Mouse (Mus musculus) kidney, embryonic 16.5 days (tissue): ENCODE data around the gene Cacnb3. TPM values are rescaled to one million over a fixed set of nuclear protein-coding genes. Genes with fewer than 3 reads are reported as not detected.
A peak's percentile ranks its signal among the peaks of the same experiment; 100 is the strongest.

Source experiments
- ATAC-seq: fragments of 200-750 bp; cut with Nextera tagmentation; 2 replicates; pipeline ENCODE4 v1.8.0; 2017; ENCODE audit warnings: moderate TSS enrichment; ENCODE audit not compliant: low FRiP score, low TSS enrichment
- H3K27ac ChIP-seq: fragments of 300-500 bp; sonication (generic); 2 replicates; pipeline ENCODE4 v1.5.1; 2014; ENCODE audit warnings: low read length
- H3K27me3 ChIP-seq: fragments of 300-500 bp; sonication (generic); 2 replicates; pipeline ENCODE4 v1.6.1; 2014; ENCODE audit warnings: low read length, control low read depth, mixed read lengths; ENCODE audit not compliant: insufficient read depth
- H3K36me3 ChIP-seq: fragments of 300-500 bp; sonication (generic); 2 replicates; pipeline ENCODE4 v1.6.1; 2014; ENCODE audit warnings: low read length, control low read depth, mixed read lengths; ENCODE audit not compliant: insufficient read depth
- H3K4me1 ChIP-seq: fragments of 300-500 bp; sonication (generic); 2 replicates; pipeline ENCODE4 v1.6.1; 2014; ENCODE audit warnings: low read length, control low read depth, mixed read lengths; ENCODE audit not compliant: insufficient read depth
- H3K4me2 ChIP-seq: fragments of 300-500 bp; sonication (generic); replicated peaks from 2 replicates; pipeline ENCODE4 v1.6.1; 2014; ENCODE audit warnings: low read depth, low read length
- H3K4me3 ChIP-seq: fragments of 300-500 bp; sonication (generic); 2 replicates; pipeline ENCODE4 v1.5.1; 2014; ENCODE audit warnings: mild to moderate bottlenecking, low read length
- H3K9ac ChIP-seq: fragments of 300-500 bp; sonication (generic); replicated peaks from 2 replicates; pipeline ENCODE4 v1.6.1; 2014; ENCODE audit warnings: low read length
- H3K9me3 ChIP-seq: fragments of 300-500 bp; sonication (generic); 2 replicates; pipeline ENCODE4 v1.6.1; 2016; ENCODE audit warnings: low read length, control low read depth
- whole genome bisulfite sequencing: fragments of 180-500 bp; shearing (Covaris S2); extraction: QIAGEN DNeasy Blood & Tissue Kit; methylation state at CpG from one replicate; pipeline ENCODE4 v1.1.7; 2014; 5-methylcytosine and 5-hydroxymethylcytosine counted together
- polyA plus RNA-seq: library from polyadenylated mRNA; unstranded; fragments of >200 nt; fragmentation: Nextera tagmentation; extraction: Ambion mirVana; gene quantifications from 2 replicates; pipeline ENCODE4 v1.2.1, GENCODE M21; 2015

Gene Cacnb3
- polyA plus RNA-seq, 1 experiment from 2014 or later = 34.9 TPM

- H3K27ac ChIP-seq = peak overlapping the region; percentile 97
- WGBS = 11% methylated on average over 7 of the region's 10 CpGs
- H3K36me3 ChIP-seq = peaks cover 12% of the 10 kb centered on the region
- H3K9ac ChIP-seq = peak overlapping the region; percentile 92
- peak overlapping the region; percentile 79 for H3K4me3 ChIP-seq
- no peaks in the 10 kb centered on the region for H3K9me3 ChIP-seq
- H3K4me2 ChIP-seq = peak overlapping the region; percentile 88
- peaks cover 58% of the 10 kb centered on the region for H3K4me1 ChIP-seq
- no peak for ATAC-seq
- no peaks in the 10 kb centered on the region for H3K27me3 ChIP-seq
These were observed 22.4 kb upstream of the Cacnb3 start for GRCm38 (mm10) chr15:98608058-98608783.

DNA sequence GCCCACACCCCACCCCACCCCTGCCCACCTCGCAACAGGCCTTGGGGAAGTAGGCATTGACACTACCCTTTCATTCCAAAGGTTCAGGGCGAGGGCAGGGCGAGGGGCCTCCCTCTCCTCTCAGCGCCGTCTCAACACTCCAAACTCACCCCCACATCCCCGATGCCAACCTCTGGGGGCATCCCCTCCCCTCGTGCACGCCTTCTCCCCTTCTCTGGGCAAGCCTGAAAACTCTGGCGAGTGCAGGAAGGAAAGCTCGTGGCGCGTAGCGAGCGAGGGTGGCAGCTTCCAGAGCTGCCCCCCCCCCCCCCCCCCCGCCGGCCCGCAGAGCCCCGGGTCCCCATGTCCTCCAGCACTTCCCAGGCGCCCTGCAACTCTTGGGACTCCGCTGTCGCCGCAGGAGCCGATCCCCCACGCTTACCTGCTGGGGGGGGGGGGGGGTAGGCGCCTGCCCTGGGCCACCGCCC, 21.8 kb upstream of the Cacnb3 start:
- Histone ChIP-seq H3K9ac (peak overlapping the region; percentile 92), H3K27ac (peak overlapping the region; percentile 97), H3K4me2 (peak overlapping the region; percentile 88), H3K36me3 (peaks cover 6% of the 10 kb centered on the region), H3K4me1 (peaks cover 52% of the 10 kb centered on the region), H3K27me3 (no peaks in the 10 kb centered on the region), H3K9me3 (no peaks in the 10 kb centered on the region), H3K4me3 (peak overlapping the region; percentile 79)
- 0% methylated on average over 8 of the region's 26 CpGs for WGBS
- peak; percentile 9; the same call in 1 of the 2 replicates for ATAC-seq

GRCm38 (mm10) chr15:98609331-98610130, 21.1 kb upstream of the Cacnb3 start, which contains the start of gene Adcy6:
Adcy6 (minus strand) TSS chr15:98610076.
- H3K27ac ChIP-seq = peak within 1 kb of the TSS; percentile 97
- H3K9me3 ChIP-seq = no peaks in the 10 kb centered on the region
- H3K36me3 ChIP-seq = no peaks in the 10 kb centered on the region; the same call in 1 of the 2 replicates
- ATAC-seq = peak; percentile 78
- H3K9ac ChIP-seq = peak within 1 kb of the TSS; percentile 92
- H3K4me1 ChIP-seq = peaks cover 45% of the 10 kb centered on the region
- under 1% methylated on average over 51 of the region's 75 CpGs for WGBS
- H3K4me3 ChIP-seq = peak within 1 kb of the TSS; percentile 79
- peak within 1 kb of the TSS; percentile 88 for H3K4me2 ChIP-seq
- H3K27me3 ChIP-seq = no peaks in the 10 kb centered on the region

DNA sequence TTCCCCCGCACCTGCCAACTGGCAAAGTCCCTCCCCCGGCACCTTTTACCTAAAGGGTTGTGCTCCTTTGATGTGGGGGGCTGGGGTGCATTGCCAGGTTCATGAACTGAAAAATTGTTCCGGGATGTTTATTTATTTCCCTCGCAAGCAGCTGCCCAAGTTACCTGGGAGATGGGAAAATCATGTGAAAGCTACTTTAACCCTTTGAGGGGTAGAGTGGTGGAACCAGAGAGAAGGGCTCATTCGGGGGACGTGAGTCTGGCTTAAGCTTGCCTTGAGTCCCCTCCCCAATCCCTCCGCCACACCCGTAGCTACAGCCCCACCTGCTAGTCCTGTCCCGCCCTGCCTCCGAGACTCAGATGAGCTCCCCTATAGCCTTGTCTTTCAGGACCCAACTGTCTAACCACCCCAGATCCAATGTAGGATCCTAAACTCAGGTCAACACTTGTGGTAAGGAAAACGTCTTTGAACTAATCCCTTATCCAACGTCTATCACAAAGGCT, 20.5 kb upstream of the Cacnb3 start:
- Histone ChIP-seq H3K27me3 (no peaks in the 10 kb centered on the region), H3K4me3 (peak overlapping the region; percentile 79), H3K36me3 (no peaks in the 10 kb centered on the region), H3K4me1 (peaks cover 41% of the 10 kb centered on the region), H3K9me3 (no peaks in the 10 kb centered on the region), H3K27ac (peak overlapping the region; percentile 97), H3K9ac (peak overlapping the region; percentile 92), H3K4me2 (peak overlapping the region; percentile 88)
- ATAC-seq = peak; percentile 24
- 3% methylated on average over 12 of the region's 12 CpGs for WGBS

DNA sequence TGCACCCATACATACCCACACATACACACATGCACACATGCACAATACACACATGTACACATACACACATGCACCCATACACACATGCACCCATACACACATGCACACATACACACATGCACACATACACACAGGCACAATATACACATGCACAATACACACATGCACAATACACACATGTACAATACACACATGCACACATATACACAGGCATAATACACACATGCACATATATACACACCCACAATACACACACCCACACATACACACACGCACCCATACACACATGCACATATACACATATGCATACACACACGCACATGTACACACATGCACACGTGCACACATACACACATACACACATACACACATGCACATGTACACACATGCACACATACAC, 18.4 kb upstream of the Cacnb3 start:
- no peak overlapping the region for H3K9ac ChIP-seq
- no peak overlapping the region for H3K4me3 ChIP-seq
- 97% methylated on average over 3 of the region's 3 CpGs for WGBS
- no peak overlapping the region for H3K4me2 ChIP-seq
- H3K9me3 ChIP-seq = no peaks in the 10 kb centered on the region
- H3K36me3 ChIP-seq = no peaks in the 10 kb centered on the region
- ATAC-seq = no peak
- H3K4me1 ChIP-seq = peaks cover 32% of the 10 kb centered on the region
- H3K27ac ChIP-seq = no peak overlapping the region
- H3K27me3 ChIP-seq = no peaks in the 10 kb centered on the region

DNA sequence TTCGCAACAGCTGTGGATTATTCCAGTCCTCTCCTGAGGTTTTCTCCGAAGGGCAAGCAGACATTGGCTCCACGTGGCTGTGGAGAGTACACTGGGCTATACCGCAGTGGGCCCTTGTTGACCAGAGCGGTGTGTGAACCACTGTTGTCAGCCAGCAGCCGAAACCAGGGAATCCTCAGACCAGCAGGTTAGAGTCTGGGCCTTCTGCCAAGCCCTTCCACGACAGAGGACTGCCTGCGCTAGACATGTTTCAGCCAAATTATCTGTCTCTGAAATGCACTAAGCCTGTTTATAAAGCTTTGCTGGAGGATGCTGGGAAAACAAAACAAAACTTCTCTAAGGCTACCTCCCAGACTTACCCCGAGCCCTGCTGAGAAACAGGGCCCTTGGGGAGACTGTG, 16.1 kb upstream of the Cacnb3 start:
- no peaks in the 10 kb centered on the region for H3K9me3 ChIP-seq
- WGBS = 69% methylated on average over 9 of the region's 9 CpGs

DNA sequence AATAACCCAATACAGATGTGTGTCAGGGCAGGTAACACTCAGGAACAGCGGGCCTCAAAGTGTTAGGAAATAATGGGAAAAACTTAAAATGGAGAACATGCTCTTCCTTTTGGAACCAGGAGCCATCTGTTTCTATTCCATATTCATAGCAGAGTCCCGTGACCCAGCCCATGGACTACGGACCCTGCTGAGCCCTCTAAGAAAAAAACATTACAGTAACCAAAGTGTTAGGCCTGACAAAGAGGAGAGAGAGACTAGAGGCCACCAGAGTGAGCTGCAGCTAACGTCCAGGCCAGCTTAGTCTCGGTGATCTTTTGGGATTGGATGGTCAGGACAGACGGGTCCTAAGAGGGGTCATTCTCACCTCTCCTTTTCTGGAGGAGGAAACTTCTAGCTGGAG, 15.7 kb upstream of the Cacnb3 start:
- Histone ChIP-seq H3K9ac (no peak overlapping the region), H3K9me3 (no peaks in the 10 kb centered on the region), H3K27me3 (no peaks in the 10 kb centered on the region), H3K27ac (0 out of 2 replicates have a peak overlapping the region, but pooled peaks have one; percentile 16), H3K4me2 (no peak overlapping the region), H3K4me1 (peaks cover 21% of the 10 kb centered on the region), H3K36me3 (no peaks in the 10 kb centered on the region), H3K4me3 (no peak overlapping the region)
- 55% methylated on average over 6 of the region's 6 CpGs for WGBS
- ATAC-seq = no peak

More for the DNA sequence above, 16.1 kb upstream of the Cacnb3 start:
- H3K36me3 ChIP-seq = no peaks in the 10 kb centered on the region
- ATAC-seq = no peak
- no peaks in the 10 kb centered on the region for H3K27me3 ChIP-seq
- no peak overlapping the region for H3K27ac ChIP-seq
- no peak overlapping the region for H3K4me2 ChIP-seq
- peaks cover 22% of the 10 kb centered on the region for H3K4me1 ChIP-seq
- no peak overlapping the region for H3K9ac ChIP-seq
- no peak overlapping the region for H3K4me3 ChIP-seq

DNA sequence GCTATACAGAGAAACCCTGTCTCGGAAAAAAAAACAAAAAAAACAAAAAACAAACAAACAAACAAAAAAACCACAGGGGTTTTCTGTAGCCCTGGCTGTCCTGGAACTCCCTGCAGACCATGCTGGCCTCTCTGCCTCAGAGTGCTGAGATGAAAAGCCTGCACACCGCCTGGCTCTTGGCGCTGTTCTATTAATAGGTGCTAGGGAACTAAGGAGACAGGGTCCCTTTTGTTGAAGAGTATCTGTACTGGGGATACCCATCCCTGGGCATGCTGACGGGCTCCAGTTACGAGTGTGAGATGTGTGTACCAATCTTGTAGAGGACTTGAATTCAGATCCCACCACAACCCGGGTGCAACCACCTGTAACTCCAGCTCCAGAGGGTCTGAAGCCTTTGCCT, 14.9 kb upstream of the Cacnb3 start:
- Histone ChIP-seq H3K27ac (no peak overlapping the region), H3K36me3 (no peaks in the 10 kb centered on the region), H3K4me1 (peaks cover 14% of the 10 kb centered on the region), H3K9me3 (no peaks in the 10 kb centered on the region), H3K27me3 (no peaks in the 10 kb centered on the region), H3K4me3 (no peak overlapping the region), H3K9ac (no peak overlapping the region), H3K4me2 (no peak overlapping the region)
- 78% methylated on average over 6 of the region's 6 CpGs for WGBS
- ATAC-seq = no peak

GRCm38 (mm10) chr15:98616362-98617175, 14.1 kb upstream of the Cacnb3 start:
- Histone ChIP-seq H3K9me3 (no peaks in the 10 kb centered on the region), H3K4me3 (no peak overlapping the region), H3K36me3 (no peaks in the 10 kb centered on the region), H3K9ac (0 out of 2 replicates have a peak overlapping the region, but pooled peaks have one; percentile 41), H3K4me2 (peak overlapping the region; percentile 36), H3K27me3 (no peaks in the 10 kb centered on the region), H3K4me1 (peaks cover 14% of the 10 kb centered on the region), H3K27ac (no peak overlapping the region)
- 31% methylated on average over 20 of the region's 20 CpGs for WGBS
- 0 out of 2 replicates have a peak, but pooled peaks have one; percentile 28 for ATAC-seq
